Mouse (Mus musculus): ENCODE measurements around the gene Scin.
"Not testable (repeated sequence)": the region's sequence is repeated elsewhere in the genome, so short reads cannot be mapped to it uniquely, and the experiment has no call there.

Scin gene

DNA sequence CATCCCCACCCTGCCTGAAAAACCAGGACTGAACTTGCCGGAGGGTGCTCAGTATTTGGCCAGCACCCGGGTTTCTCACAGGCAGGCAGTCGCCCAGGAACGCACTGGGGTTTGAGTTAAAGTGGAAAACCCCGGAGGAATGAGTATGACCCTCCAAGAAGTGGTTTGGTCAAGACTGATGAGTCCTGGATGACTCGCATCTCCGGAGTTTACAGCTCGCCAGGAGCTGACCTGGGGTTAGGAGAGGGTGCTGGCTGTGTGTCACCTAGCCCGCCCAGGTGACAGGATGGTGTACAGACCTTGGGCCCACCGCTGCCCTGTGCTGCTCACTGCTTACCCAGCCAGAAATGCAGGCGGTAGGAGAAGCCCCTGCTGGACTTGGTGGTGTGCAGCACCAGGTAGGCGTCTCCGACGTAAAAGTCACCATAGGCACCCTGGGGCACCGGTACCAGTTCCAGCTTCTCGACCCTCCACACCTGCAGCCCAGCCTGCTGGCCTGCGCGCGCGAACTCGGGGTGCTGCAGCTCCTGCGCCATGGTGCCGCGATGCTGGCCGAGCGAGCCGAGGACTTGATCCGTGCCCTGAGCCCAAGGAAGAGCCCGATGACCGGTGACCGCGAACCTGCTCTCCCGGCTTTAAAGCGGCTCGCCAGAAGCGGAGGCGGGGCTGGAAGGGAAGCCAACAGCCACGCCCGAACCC lies at the start of gene Scin:
Scin (minus strand) TSS at position 656 of the 699 bp plus-strand sequence.
- DNase-seq (ENCODE audit: low spot score in 2 of 2), result no peak

GRCm38 (mm10) chr12:40177089-40177488 lies 43.1 kb upstream of the Scin start:
- peak in 1 of 2 experiments; percentile 2 for DNase-seq (ENCODE audit: low spot score in 2 of 2)

DNA sequence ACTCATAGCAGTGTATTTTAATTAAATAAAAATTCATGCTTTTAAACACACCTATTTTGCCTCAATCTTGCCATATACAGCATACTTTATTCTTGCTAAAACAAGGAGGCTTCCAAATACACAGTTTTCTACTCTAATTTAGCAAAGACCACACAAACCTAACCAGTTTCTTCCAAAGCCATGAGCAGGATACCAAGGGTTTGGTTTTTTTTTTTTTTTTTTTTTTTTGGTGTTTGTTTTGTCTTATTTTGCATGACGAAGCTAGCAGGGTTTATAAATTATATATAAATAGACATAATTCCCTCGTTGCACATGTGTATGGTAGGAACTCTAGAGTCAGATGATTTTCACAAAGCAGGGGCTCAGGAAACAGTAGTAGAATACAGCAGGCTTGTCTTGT lies 42.1 kb upstream of the Scin start:
- DNase-seq (ENCODE audit: low spot score in 2 of 2), result no peak

DNA sequence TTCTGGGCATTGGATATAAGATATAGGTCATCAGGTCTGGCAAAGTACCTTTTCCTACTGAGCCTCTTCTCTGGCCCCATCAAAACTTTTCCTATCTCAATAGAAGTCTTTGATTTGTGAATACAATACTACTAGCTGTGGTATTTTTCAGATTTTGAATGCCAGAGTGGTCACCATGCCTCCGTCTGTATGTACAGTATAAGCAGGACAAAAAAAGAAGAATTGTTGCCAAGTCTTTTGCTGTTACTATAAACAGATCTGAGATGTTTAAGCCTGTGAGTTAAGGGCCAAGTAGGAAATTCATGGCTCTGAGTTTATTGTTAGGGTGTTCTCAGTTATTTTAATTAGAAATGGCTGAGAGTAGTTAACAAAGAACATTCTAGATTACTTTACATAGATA lies 41.1 kb upstream of the Scin start:
- DNase-seq (ENCODE audit: low spot score in 2 of 2), result not testable (repeated sequence)

GRCm38 (mm10) chr12:40171637-40172036 lies 37.6 kb upstream of the Scin start:
- no peak for DNase-seq (ENCODE audit: low spot score in 2 of 2)

- no peak for DNase-seq (ENCODE audit: low spot score in 2 of 2)
These were observed 35.6 kb upstream of the Scin start for GRCm38 (mm10) chr12:40169675-40170074.

DNA sequence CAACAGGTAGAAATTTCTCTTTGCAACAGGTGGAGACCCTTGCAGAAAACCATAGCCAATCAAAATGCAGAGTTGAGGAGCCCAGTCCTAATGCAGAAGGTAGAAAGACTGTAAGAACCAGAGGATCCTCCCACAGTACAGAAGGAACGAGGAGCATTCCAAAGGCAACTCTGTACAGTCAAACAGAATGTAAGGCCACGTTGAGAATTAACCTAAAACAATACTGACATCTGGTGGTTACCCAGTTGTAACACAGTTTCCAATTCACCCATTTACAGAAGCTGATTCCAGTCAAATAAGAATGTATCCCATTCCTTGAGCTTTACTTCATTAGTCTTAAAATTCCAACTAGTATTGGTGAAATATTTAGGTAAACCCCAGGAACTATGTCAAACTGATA lies 30.6 kb upstream of the Scin start:
- DNase-seq (ENCODE audit: low spot score in 2 of 2), result peak in 1 of 2 experiments; percentile 10

GRCm38 (mm10) chr12:40160777-40161176 lies 26.7 kb upstream of the Scin start:
- DNase-seq (ENCODE audit: low spot score in 2 of 2), result no peak

- no peak for DNase-seq (ENCODE audit: low spot score in 2 of 2)
These were observed 20.2 kb upstream of the Scin start for GRCm38 (mm10) chr12:40154188-40154587.

DNA sequence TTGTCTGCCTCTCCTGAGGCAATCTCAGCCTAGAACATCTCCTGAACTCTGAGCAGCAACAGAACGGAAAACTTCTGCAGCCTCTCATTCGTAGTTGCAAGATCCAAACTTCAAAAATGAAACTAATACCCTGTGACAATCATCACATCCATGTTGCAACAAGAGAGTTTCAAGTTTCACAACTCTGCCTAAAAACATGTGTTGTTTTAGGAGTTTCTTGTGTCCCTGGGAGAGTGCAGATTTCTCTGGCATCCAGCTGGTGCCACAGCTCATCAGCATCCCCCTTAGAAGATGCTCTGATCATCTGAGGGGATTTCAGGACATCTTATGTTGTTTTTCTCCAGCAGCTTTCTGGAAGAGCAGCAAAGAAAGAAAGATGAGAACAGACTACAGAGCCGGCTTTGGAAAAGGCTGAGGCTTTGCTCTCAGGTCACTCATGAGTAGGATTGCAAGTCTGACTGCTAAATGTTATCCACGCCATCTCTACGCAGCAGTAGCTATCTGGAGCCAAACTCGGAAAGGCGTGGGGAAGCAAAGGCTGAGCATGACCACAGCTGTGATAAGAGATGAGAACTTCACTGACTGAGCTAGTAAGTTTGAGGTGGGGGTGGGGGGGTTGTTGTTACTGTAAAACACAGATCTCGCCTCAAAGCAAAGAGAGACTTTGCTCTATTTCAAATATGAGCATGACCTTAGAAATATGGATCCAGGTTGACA lies 18.5 kb upstream of the Scin start:
- no peak for DNase-seq (ENCODE audit: low spot score in 2 of 2)

DNA sequence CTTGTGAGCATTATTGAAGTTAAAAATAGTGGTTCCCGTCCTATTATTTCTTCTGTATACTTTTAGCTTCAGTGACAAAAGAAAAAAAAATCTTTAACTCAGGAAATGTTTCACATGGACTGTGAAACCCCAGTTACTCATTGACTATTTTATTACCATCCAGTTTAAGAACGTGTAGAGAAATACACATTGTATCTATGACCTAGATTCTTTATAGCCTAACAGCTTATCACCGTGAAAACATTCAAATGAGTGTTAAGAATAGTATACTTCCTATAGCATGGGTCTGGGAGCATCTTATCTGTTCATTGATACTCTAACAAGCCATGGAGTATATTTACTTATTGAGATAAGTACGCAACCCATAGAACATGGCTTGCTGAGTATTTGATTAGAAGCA lies 13.3 kb upstream of the Scin start:
- no peak for DNase-seq (ENCODE audit: low spot score in 2 of 2)

DNA sequence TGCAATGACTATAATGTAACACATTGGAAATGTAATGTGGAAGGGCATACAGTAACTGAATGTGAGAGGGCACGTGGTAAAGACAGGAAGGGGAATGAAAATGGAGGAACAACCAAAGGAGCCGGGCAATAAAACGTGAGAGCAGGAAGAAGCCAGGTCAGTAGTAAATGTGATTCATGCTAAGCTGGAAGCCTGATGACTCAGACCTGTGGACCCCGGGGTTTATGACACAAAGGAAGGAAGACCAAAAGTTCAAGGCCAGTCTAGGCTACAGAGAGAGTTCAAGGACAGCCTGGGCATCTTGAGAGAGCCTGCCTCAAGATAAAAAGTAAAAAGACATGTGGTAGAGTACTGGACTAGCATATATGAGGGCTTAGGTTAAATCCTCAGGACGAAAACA lies 12.5 kb upstream of the Scin start:
- no peak for DNase-seq (ENCODE audit: low spot score in 2 of 2)

DNA sequence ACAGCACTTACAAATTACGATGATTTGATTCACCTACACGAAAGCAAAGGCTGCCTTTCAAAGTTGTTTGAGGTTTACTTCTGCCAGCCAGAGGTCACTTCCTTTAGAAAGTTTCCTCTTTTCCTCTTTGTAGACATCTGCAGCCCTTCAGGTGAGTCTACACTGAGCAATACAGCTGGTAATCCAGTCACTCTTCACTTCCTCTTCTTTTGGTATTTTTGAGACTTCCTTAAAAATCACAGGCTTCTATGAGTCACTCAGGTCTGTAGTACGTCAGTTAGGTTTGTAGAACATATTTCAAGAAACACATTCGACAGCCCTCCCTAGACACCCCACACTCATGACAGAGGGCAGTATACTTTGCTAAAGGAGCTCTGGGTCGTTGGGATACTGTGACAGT lies 6.7 kb upstream of the Scin start:
- DNase-seq (ENCODE audit: low spot score in 2 of 2), result peak; percentile 5 to 17

GRCm38 (mm10) chr12:40139484-40140245 lies 5.6 kb upstream of the Scin start:
- no peak for DNase-seq (ENCODE audit: low spot score in 2 of 2)

DNA sequence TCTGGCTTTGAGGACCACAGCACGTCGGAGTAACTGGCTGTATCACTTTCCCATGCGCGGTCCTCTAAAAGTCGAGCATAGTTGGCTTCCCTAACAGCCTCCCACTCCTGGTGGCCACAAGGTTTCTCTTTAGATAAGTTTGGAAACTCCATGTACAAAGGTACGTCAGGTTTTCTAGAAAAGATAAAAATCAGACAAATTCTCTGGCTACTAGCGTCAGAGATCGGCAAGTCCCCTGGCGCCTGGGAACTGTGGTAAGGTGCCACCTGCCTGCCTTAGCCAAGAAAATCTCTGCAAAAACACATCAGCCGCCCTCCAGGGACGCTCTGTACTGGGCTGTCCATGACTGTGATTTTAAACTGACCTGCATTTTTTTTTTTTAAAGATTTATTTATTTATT lies 501 bp upstream of the Scin start:
- no peak for DNase-seq (ENCODE audit: low spot score in 2 of 2)

GRCm38 (mm10) chr12:40133194-40133572 lies 845 bp downstream of the Scin start:
- no peak for DNase-seq (ENCODE audit: low spot score in 2 of 2)

DNA sequence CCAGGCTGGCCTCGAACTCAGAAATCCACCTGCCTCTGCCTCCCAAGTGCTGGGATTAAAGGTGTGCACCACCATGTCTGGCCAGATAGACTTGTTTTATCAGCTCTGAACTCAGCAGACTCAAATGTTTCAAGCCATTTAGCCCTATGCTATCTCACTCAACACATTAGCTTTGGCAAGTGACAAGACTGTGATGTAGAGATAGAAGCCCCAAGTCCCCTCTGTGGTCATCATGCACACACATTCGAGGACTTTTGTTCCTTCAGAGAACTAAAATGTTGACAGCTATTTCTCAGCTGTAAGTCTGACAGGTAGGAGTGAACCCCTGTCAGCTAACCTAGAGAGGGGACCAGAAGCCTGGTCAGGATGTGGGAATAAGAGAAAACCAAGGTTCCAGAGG lies 15.2 kb downstream of the Scin start:
- DNase-seq (ENCODE audit: low spot score in 2 of 2), result no peak

DNA sequence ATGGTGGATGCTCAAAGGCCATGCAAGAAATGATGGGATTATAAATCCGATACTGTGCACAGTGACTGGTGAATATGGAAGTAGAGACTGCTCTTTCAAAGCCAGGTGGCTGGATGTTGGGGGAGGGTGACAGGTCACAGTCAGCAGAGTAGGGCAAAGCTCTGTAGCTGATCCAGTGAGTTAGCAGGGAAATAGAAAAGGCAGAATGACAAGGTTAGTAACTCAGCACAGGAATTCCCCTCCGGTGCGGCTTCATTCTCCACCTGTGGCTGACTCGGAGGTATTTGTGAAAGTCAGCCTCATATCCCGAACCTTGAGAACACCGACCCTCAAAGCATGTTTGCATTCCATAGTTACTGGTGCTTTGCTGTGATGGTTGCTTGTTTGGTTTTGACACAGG lies 17.0 kb downstream of the Scin start:
- DNase-seq (ENCODE audit: low spot score in 2 of 2), result no peak

DNA sequence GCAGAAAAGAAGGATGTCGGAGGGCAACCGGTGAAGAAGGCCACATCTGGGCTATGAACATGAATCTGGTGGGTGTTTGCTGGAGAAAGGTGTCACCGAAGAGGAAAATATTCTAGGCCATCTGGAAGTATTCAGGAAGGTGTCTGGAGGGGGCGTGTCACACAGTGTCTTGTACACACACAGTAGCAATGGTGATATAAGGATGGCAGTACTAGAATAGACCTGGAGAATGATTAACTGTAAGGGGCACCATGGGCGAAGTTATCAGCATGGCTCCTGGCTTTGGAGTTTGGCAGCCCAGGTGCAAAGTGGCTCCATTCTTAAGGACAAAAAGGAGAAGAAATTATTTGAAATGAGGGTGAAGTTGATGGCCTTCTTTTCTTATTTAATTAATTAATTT lies 17.8 kb downstream of the Scin start:
- DNase-seq (ENCODE audit: low spot score in 2 of 2), result no peak

- no peak for DNase-seq (ENCODE audit: low spot score in 2 of 2)
These were observed 19.1 kb downstream of the Scin start for GRCm38 (mm10) chr12:40114883-40115282.

DNA sequence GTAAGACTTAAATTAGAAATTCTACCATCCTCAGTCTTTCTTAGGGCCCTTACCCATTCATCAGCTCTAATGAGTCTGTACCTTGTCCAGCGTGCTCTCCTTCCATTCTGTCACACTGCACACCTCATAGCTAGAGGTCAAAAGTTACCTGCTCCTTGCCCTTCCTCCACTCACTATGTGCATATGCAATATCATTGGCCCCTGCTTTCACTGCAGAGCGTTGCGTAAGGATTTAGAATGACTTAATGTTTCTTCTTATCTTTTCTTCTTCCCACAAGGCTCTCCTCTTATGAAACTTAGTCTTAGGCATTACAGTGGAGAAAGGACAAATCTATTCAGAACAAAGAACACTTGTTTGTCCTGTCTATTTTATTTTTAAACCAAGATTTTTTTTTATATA lies 20.0 kb downstream of the Scin start:
- DNase-seq (ENCODE audit: low spot score in 2 of 2), result no peak

DNA sequence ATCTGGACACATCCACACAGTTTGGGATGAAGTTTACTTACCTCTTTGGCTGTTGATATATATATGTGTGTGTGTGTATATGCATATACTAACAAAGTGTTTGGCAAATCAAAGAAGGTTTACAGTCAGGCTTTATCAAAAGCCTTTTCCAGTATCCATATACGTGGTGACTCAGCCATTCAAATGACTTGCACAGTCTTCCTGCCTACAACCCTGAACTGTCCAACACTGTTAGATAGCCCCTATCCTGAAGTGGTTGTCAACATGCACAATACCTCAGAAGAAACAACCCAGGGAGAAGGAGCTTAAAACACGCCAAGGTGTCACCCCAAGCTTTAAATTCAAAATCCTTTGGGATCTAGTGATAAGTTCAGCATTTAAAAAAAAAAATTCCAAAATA lies 20.4 kb downstream of the Scin start:
- DNase-seq (ENCODE audit: low spot score in 2 of 2), result no peak

DNA sequence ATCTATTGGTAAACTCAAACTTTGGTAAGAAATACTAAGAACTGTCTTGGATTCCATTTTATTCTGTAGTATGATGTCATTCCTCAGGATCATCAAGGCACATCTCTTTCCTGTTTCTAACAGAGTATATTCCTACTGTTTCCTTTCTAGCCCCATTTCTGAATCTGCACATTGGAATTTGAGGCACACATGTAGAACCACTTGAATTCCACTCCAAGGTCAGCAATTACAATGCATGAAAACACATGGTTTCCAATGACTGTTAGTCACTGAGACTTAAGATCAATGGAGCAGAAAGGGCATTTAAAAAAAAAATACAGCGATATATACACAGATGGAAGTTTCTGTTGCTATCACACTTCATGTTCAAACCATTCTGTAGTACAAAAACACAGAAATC lies 24.8 kb downstream of the Scin start:
- DNase-seq (ENCODE audit: low spot score in 2 of 2), result no peak
